Mouse (Mus musculus): ENCODE measurements around the gene Ddb1. TPM values are rescaled to one million over a fixed set of nuclear protein-coding genes. Genes with fewer than 3 reads are reported as not detected.

Gene Ddb1
- polyA plus RNA-seq, 1 experiment from 2014 or later, result 349 TPM

DNA sequence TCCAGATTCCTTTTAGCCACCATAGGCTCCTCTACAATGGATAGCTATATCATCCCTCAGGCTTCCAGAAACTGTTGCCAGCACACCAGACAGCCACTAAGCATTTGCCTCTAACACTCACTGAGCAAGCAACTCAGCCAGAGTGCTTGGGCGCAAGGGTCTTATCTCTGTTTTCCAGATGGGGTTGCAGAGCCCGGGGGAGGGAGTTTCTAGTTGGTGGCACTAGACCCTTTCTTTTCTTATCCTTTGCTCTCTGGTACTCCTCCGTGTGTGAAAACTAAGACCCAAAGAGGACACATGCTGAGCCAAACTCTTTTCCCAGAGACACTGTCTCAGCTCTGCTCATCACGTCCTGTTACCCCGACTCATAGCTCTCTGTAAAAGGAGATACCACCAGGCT, 56.2 kb downstream of the Ddb1 start:
- no peak overlapping the region for H3K9ac ChIP-seq (ENCODE audit: low read depth, low read length)
- H3K4me2 ChIP-seq (ENCODE audit: low read depth, low read length), result no peak overlapping the region
- DNase-seq (ENCODE audit: low spot score), result no peak
- whole genome bisulfite sequencing, result 79% methylated on average over 5 of the region's 5 CpGs
- H3K27me3 ChIP-seq (replicated peaks; ENCODE audit: control insufficient read depth, insufficient read depth, low read length), result no peaks in the 10 kb centered on the region
- H3K36me3 ChIP-seq (ENCODE audit: control insufficient read depth, insufficient read depth, low read length), result no peaks in the 10 kb centered on the region
- H3K27ac ChIP-seq (replicated peaks; ENCODE audit: low read depth, low read length), result no peak overlapping the region
- no peak for ATAC-seq (ENCODE audit: low read depth)
- H3K4me1 ChIP-seq (ENCODE audit: control insufficient read depth, insufficient read depth, low read length), result no peaks in the 10 kb centered on the region
- H3K9me3 ChIP-seq (ENCODE audit: control insufficient read depth, low read length), result no peaks in the 10 kb centered on the region
- no peak overlapping the region for H3K4me3 ChIP-seq (ENCODE audit: low read depth, low read length)

DNA sequence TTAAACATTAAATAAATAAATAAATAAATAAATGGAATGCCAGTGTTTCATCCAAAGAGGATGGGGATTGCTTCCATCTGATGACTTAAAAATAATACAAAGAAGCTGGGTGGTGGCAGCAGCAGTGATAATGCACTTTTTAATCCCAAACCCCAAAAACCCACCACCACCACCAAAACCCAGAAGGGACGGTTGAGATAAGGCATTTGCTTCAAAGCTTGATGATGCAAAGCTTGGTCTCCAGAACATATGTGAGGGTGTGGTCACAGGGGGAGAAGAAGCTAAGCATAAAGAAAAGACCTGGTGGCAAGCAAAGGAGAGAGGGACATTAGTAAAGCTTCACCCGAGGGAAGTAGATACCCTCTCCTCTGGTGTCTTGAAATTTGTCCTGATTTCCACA, 56.8 kb downstream of the Ddb1 start:
- Histone ChIP-seq H3K36me3 (ENCODE audit: control insufficient read depth, insufficient read depth, low read length) (no peaks in the 10 kb centered on the region), H3K9ac (ENCODE audit: low read depth, low read length) (no peak overlapping the region), H3K4me3 (ENCODE audit: low read depth, low read length) (no peak overlapping the region), H3K9me3 (ENCODE audit: control insufficient read depth, low read length) (no peaks in the 10 kb centered on the region), H3K4me1 (ENCODE audit: control insufficient read depth, insufficient read depth, low read length) (no peaks in the 10 kb centered on the region), H3K27ac (replicated peaks; ENCODE audit: low read depth, low read length) (no peak overlapping the region), H3K4me2 (ENCODE audit: low read depth, low read length) (no peak overlapping the region), H3K27me3 (replicated peaks; ENCODE audit: control insufficient read depth, insufficient read depth, low read length) (no peaks in the 10 kb centered on the region)
- ATAC-seq (ENCODE audit: low read depth) (no peak), DNase-seq (ENCODE audit: low spot score) (no peak)
- WGBS, result 83% methylated on average over 2 of the region's 2 CpGs

DNA sequence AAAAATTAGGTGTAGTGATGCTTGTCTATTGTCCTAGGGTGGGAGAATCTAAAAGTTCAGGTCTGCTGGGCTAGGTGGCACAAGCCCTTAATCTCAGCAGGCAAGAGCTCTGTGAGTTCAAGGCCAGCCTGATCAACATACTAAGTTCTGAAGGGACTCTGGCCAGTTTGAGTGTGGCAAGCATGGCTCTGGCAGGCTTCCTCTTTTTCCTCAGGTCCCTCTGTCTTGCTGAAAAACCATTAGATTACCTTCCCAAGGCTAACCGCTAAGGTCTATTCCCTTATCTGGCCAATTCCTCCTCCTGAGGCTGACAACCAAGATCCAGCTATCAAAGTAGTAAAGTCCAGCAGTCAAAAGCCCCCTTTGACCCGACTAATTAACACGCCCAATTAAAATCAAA, 57.5 kb downstream of the Ddb1 start:
- Histone ChIP-seq H3K4me1 (ENCODE audit: control insufficient read depth, insufficient read depth, low read length) (no peaks in the 10 kb centered on the region), H3K9me3 (ENCODE audit: control insufficient read depth, low read length) (no peaks in the 10 kb centered on the region), H3K27ac (replicated peaks; ENCODE audit: low read depth, low read length) (no peak overlapping the region), H3K4me3 (ENCODE audit: low read depth, low read length) (no peak overlapping the region), H3K9ac (ENCODE audit: low read depth, low read length) (no peak overlapping the region), H3K27me3 (replicated peaks; ENCODE audit: control insufficient read depth, insufficient read depth, low read length) (no peaks in the 10 kb centered on the region), H3K4me2 (ENCODE audit: low read depth, low read length) (no peak overlapping the region), H3K36me3 (ENCODE audit: control insufficient read depth, insufficient read depth, low read length) (no peaks in the 10 kb centered on the region)
- WGBS, result 60% methylated on average over 3 of the region's 3 CpGs
- DNase-seq (ENCODE audit: low spot score) (no peak), ATAC-seq (ENCODE audit: low read depth) (no peak)

DNA sequence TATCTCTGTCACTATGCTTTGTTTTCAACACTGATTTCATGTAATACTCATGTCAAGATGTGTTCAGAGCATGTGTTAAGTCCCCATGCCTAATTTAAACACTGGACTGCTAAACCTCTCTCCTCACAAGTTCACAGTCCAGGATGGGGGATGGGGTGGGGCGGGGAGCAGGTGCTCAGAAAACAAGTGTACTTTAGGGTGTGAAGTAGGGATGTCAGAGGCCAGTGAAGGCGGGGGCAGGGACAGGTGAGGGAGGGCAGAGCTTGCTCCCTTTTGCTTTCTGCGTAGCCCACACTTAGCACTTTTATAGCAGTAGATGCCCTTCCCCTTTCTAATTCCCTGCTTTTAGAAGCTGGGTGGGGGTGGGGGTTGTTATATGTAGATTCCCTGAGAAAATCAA, 60.0 kb downstream of the Ddb1 start:
- H3K4me3 ChIP-seq (ENCODE audit: low read depth, low read length), result no peak overlapping the region
- DNase-seq (ENCODE audit: low spot score) (no peak), ATAC-seq (ENCODE audit: low read depth) (no peak)
- H3K36me3 ChIP-seq (ENCODE audit: control insufficient read depth, insufficient read depth, low read length), result no peaks in the 10 kb centered on the region
- no peaks in the 10 kb centered on the region for H3K4me1 ChIP-seq (ENCODE audit: control insufficient read depth, insufficient read depth, low read length)
- 62% methylated on average over 3 of the region's 3 CpGs for WGBS
- H3K4me2 ChIP-seq (ENCODE audit: low read depth, low read length), result no peak overlapping the region
- H3K9me3 ChIP-seq (ENCODE audit: control insufficient read depth, low read length), result no peaks in the 10 kb centered on the region
- H3K27ac ChIP-seq (replicated peaks; ENCODE audit: low read depth, low read length), result no peak overlapping the region
- no peak overlapping the region for H3K9ac ChIP-seq (ENCODE audit: low read depth, low read length)
- H3K27me3 ChIP-seq (replicated peaks; ENCODE audit: control insufficient read depth, insufficient read depth, low read length), result no peaks in the 10 kb centered on the region

DNA sequence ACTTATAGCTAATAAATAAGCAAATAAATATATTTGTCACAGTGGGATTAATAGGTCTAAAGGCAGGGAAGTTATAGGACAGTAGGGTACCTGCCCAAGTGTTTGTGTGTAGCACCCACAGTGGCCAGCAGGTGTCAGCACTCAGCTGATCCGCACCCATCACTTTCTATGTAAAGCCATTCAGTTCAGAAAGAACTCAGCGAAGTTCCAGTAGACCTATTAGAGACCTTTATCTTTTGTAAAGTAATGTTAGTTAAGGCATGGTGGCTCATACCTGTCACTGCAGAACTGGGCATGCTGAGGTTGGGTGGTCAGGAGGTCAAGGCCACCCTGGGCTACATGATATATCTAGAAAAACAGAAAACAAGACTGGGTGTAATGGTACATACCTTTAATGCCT, 60.4 kb downstream of the Ddb1 start:
- H3K36me3 ChIP-seq (ENCODE audit: control insufficient read depth, insufficient read depth, low read length), result no peaks in the 10 kb centered on the region
- H3K27me3 ChIP-seq (replicated peaks; ENCODE audit: control insufficient read depth, insufficient read depth, low read length), result no peaks in the 10 kb centered on the region
- no peak overlapping the region for H3K4me2 ChIP-seq (ENCODE audit: low read depth, low read length)
- H3K4me1 ChIP-seq (ENCODE audit: control insufficient read depth, insufficient read depth, low read length), result no peaks in the 10 kb centered on the region
- H3K4me3 ChIP-seq (ENCODE audit: low read depth, low read length), result no peak overlapping the region
- DNase-seq (ENCODE audit: low spot score), result peak; percentile 44
- peak; percentile 62; the same call in 1 of the 2 replicates for ATAC-seq (ENCODE audit: low read depth)
- no peak overlapping the region for H3K27ac ChIP-seq (replicated peaks; ENCODE audit: low read depth, low read length)
- 14% methylated on average over 2 of the region's 2 CpGs for WGBS
- H3K9me3 ChIP-seq (ENCODE audit: control insufficient read depth, low read length), result no peaks in the 10 kb centered on the region
- H3K9ac ChIP-seq (ENCODE audit: low read depth, low read length), result no peak overlapping the region

DNA sequence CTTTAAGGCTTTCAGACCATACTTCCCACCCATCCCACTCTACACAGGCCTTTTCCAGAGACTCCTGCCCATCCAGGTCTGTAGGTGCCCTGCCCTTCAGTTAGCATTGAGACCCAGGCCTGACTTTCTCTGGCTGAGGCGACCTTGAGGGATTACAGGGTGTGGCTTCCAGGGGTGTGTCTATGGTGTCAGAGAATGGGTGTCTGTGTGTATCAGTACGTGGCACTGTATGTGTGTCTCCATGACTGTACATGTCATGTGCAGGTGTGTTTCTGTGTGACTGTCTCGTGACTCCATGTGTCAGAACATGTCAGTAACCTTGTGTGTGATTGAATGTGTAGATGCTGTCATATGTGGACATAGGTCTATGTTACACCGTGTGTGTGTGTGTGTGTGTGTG, 66.2 kb downstream of the Ddb1 start:
- H3K4me2 ChIP-seq (ENCODE audit: low read depth, low read length), result no peak overlapping the region
- no peak overlapping the region for H3K4me3 ChIP-seq (ENCODE audit: low read depth, low read length)
- H3K4me1 ChIP-seq (ENCODE audit: control insufficient read depth, insufficient read depth, low read length), result no peaks in the 10 kb centered on the region
- no peaks in the 10 kb centered on the region for H3K27me3 ChIP-seq (replicated peaks; ENCODE audit: control insufficient read depth, insufficient read depth, low read length)
- WGBS, result 89% methylated on average over 4 of the region's 4 CpGs
- DNase-seq (ENCODE audit: low spot score), result no peak
- no peak for ATAC-seq (ENCODE audit: low read depth)
- H3K9ac ChIP-seq (ENCODE audit: low read depth, low read length), result no peak overlapping the region
- H3K9me3 ChIP-seq (ENCODE audit: control insufficient read depth, low read length), result no peaks in the 10 kb centered on the region
- H3K27ac ChIP-seq (replicated peaks; ENCODE audit: low read depth, low read length), result no peak overlapping the region
- H3K36me3 ChIP-seq (ENCODE audit: control insufficient read depth, insufficient read depth, low read length), result no peaks in the 10 kb centered on the region

DNA sequence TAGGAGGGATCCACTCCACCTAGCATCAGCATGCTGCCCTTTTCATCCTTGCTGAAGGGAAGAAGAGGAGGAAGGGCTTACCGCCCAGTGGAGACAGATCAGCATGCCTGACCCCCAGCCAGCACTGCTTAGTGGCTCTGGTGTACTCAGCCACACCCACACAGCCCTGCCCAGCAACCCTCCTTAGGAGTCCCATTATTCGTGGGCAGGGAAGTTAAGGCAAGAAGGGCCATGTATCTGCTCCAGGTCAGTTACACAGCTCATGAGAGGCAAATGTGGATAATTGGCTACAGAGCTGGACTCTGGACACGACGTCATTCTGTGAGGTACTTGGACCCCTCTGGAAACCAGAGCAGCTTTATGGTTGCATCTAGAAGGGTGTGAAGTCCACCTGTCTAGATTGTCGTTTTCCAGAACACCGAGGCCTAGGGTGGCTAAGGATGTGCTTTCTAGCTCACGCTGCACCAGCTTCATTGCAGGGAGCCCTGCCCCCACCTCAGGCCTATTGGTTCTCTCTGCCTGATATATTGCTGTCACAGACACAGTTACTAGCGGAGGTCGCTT, 66.8 kb downstream of the Ddb1 start:
- no peak for ATAC-seq (ENCODE audit: low read depth)
- H3K36me3 ChIP-seq (ENCODE audit: control insufficient read depth, insufficient read depth, low read length), result no peaks in the 10 kb centered on the region
- no peak for DNase-seq (ENCODE audit: low spot score)
- H3K9ac ChIP-seq (ENCODE audit: low read depth, low read length), result no peak overlapping the region
- no peaks in the 10 kb centered on the region for H3K9me3 ChIP-seq (ENCODE audit: control insufficient read depth, low read length)
- no peak overlapping the region for H3K27ac ChIP-seq (replicated peaks; ENCODE audit: low read depth, low read length)
- no peaks in the 10 kb centered on the region for H3K4me1 ChIP-seq (ENCODE audit: control insufficient read depth, insufficient read depth, low read length)
- no peak overlapping the region for H3K4me2 ChIP-seq (ENCODE audit: low read depth, low read length)
- H3K27me3 ChIP-seq (replicated peaks; ENCODE audit: control insufficient read depth, insufficient read depth, low read length), result no peaks in the 10 kb centered on the region
- 71% methylated on average over 9 of the region's 9 CpGs for WGBS
- no peak overlapping the region for H3K4me3 ChIP-seq (ENCODE audit: low read depth, low read length)

DNA sequence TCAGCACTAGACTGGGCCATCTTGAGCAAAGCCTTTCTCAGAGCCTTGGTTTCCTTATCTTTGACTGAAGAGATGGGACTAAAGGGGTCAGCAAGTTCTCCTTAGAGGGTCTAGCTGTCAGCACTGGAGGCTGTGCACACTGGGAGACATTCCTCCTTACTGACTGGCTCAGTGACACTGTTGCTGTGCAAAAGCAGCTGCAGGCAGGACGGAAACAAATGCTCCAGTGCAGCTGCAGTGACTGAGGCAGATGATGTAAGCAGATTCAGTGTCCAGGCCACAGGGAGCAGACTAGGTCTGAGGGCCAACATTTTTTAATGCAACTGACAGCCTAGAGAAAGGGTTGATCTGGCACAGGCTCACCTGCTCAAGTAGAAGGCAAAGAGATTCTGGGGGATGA, 68.1 kb downstream of the Ddb1 start:
- no peak overlapping the region for H3K27ac ChIP-seq (replicated peaks; ENCODE audit: low read depth, low read length)
- H3K27me3 ChIP-seq (replicated peaks; ENCODE audit: control insufficient read depth, insufficient read depth, low read length), result no peaks in the 10 kb centered on the region
- no peaks in the 10 kb centered on the region for H3K4me1 ChIP-seq (ENCODE audit: control insufficient read depth, insufficient read depth, low read length)
- H3K9me3 ChIP-seq (ENCODE audit: control insufficient read depth, low read length), result no peaks in the 10 kb centered on the region
- no peak overlapping the region for H3K4me2 ChIP-seq (ENCODE audit: low read depth, low read length)
- peak; percentile 43 for DNase-seq (ENCODE audit: low spot score)
- H3K4me3 ChIP-seq (ENCODE audit: low read depth, low read length), result no peak overlapping the region
- no peaks in the 10 kb centered on the region for H3K36me3 ChIP-seq (ENCODE audit: control insufficient read depth, insufficient read depth, low read length)
- 55% methylated on average over 1 of the region's 1 CpGs for WGBS
- H3K9ac ChIP-seq (ENCODE audit: low read depth, low read length), result no peak overlapping the region
- ATAC-seq (ENCODE audit: low read depth), result peak; percentile 26; the same call in 1 of the 2 replicates

DNA sequence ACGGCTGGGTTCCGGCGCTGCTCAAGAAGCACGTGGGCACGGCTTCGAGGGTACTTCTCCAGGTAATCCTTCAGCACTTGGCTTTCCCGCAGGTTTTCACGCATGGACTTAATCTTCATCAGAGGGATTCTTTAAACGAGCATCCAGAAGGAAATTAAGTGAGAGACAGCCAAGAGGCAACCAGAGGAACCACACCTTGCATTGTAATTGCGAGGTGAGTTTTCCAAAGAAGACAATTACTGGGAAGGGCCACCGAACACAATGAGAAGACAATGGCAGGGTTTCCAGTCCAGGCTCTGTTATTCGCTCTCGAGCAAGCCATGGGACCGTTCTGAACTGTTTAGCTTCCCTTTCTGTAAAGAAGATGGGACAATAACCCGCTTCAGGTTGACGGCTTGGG, 71.5 kb downstream of the Ddb1 start:
- no peaks in the 10 kb centered on the region for H3K36me3 ChIP-seq (ENCODE audit: control insufficient read depth, insufficient read depth, low read length)
- ATAC-seq (ENCODE audit: low read depth) (no peak), DNase-seq (ENCODE audit: low spot score) (no peak)
- H3K4me3 ChIP-seq (ENCODE audit: low read depth, low read length), result no peak overlapping the region
- no peak overlapping the region for H3K27ac ChIP-seq (replicated peaks; ENCODE audit: low read depth, low read length)
- no peak overlapping the region for H3K4me2 ChIP-seq (ENCODE audit: low read depth, low read length)
- no peaks in the 10 kb centered on the region for H3K9me3 ChIP-seq (ENCODE audit: control insufficient read depth, low read length)
- no peak overlapping the region for H3K9ac ChIP-seq (ENCODE audit: low read depth, low read length)
- 0 out of 2 replicates have a peak, but pooled peaks cover 4% of the 10 kb centered on the region for H3K4me1 ChIP-seq (ENCODE audit: control insufficient read depth, insufficient read depth, low read length)
- WGBS, result 86% methylated on average over 16 of the region's 16 CpGs
- H3K27me3 ChIP-seq (replicated peaks; ENCODE audit: control insufficient read depth, insufficient read depth, low read length), result no peaks in the 10 kb centered on the region

Data from embryonic facial prominence, embryonic 14.5 days (tissue).